Mouse (Mus musculus): Measurements from ENCODE around the gene Pdcl. TPM values are rescaled to one million over a fixed set of nuclear protein-coding genes. Genes with fewer than 3 reads are reported as not detected.

The Pdcl gene
- polyA plus RNA-seq (2016; fragmentation: Nextera tagmentation; extraction: Ambion mirVana): 51.3 and 51.6 TPM in 2 replicates

DNA sequence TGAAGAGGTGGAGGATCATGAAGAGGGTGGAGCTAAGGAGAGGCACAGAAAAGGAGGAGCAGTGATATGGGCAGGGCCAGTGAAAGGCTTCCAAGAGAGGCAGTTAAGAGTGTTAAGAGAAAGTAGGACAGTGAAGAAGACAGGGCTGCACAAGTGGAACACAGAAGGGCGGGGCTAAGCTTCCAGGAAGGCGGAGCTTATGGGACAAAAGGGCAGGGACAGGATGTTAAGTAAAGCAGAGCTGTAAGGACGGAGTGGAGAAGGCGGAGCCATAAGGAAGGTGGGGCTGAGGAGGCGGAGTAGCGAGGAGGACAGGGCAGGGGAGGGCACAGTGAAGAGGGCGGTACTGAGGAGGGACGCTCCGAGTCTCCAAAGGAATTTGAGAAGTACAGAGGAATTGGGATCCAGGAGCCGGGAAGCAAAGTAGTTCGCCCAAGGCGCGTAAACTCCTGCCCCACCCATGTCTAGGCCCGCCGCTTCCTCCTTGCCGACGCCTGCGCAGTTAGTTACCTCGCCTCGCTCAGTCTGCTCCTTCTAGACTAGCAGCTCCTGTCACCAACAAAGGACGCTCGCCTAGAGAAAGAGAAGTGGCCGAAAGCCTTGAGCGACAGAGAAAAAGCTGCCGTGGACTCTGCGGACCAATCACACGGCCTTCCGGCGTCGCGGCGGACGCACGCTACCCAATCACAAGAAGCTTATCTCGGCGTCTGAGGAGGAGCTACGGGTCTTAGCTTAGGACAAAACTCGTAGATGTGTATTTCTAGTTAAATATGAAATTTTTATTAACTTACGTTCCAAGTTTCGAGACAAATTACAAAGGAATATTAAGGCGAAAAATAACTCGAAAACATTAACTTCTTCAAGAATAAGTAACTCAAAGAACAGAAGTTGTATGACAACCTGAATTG lies at the start of gene Pdcl:
TSS of gene Pdcl (minus strand) at position 700 of the 908 bp plus-strand sequence.
- peak; percentile 91 for DNase-seq (ENCODE audit: low spot score)
- H3K36me3 ChIP-seq (replicated peaks): peaks cover 34% of the 10 kb centered on the region
- under 1% methylated on average over 42 of the region's 42 CpGs for WGBS
- H3K27me3 ChIP-seq (replicated peaks; ENCODE audit: low read depth, poor library complexity, severe bottlenecking): no peaks in the 10 kb centered on the region
- peak within 1 kb of the TSS; percentile 91 for H3K27ac ChIP-seq (replicated peaks)
- H3K4me3 ChIP-seq: peak within 1 kb of the TSS; percentile 74
- no peaks in the 10 kb centered on the region for H3K9me3 ChIP-seq
- peaks cover 9% of the 10 kb centered on the region for H3K4me1 ChIP-seq

DNA sequence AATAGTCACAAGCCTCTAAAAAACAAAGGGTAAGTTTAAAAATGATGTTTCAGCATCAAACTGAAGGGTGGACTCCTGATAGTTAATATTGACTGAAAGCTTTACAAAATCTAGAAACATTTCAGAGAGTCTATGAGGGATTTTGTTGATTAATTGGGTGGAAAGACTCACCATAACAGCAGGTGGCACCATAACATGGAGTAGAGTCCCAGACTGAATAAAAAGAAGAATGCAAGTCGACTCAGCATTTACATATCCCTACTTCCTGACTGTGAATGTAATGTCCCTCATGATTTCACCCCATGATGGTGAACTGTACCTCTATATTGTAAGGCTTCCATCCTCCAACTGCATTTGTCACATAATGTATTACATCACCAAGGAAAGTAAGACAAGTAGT lies 36.4 kb upstream of the Pdcl start:
- Histone ChIP-seq H3K4me3 (no peak overlapping the region), H3K36me3 (replicated peaks) (peaks cover 82% of the 10 kb centered on the region), H3K4me1 (no peaks in the 10 kb centered on the region), H3K9me3 (no peaks in the 10 kb centered on the region), H3K27ac (replicated peaks) (no peak overlapping the region), H3K27me3 (replicated peaks; ENCODE audit: low read depth, poor library complexity, severe bottlenecking) (no peaks in the 10 kb centered on the region)
- no peak for DNase-seq (ENCODE audit: low spot score)
- 82% methylated on average over 1 of the region's 1 CpGs for WGBS

DNA sequence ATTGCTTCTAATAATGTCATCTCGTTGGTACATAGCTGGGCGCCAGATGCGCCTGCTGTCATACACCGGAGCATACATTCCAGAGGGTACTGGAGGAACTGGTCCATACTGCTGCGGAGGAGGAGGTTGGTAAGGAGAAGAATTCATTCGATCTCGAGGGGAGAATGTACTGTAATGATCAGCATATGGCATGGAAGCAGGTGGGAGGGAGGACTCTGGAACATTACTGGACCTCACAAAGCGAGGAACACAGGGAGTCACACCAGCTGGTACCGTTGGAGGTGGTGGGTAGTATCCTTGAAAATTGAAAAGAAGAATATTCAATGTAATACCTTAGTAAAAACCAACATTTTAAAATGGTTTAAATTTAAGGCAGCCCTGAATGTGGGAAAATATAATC lies 23.8 kb upstream of the Pdcl start:
- Histone ChIP-seq H3K27me3 (replicated peaks; ENCODE audit: low read depth, poor library complexity, severe bottlenecking) (no peaks in the 10 kb centered on the region), H3K4me3 (no peak overlapping the region), H3K9me3 (no peaks in the 10 kb centered on the region), H3K4me1 (no peaks in the 10 kb centered on the region), H3K27ac (replicated peaks) (no peak overlapping the region), H3K36me3 (replicated peaks) (peaks cover 90% of the 10 kb centered on the region)
- no peak for DNase-seq (ENCODE audit: low spot score)
- 94% methylated on average over 9 of the region's 9 CpGs for WGBS

DNA sequence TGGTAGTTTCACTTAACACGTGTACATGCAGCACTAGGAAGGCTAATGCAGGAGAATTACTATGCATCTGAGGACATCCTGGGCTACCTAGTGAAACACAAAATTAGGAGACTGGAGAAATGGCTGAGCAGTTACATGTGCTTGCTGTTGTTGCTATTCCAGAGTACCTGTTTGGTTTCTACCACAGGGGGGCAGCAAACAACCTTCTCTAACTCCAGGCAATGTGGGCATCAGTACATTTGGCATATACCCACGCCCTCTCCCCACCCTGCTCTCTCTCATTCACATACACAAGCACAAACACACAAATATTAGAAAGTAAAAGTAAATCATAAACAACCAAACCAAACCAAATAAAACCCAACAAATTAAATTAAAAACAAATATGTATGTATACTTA lies 21.1 kb upstream of the Pdcl start:
- DNase-seq (ENCODE audit: low spot score): peak; percentile 54
- 79% methylated on average over 2 of the region's 2 CpGs for WGBS
- Histone ChIP-seq H3K9me3 (no peaks in the 10 kb centered on the region), H3K27ac (replicated peaks) (no peak overlapping the region), H3K4me3 (no peak overlapping the region), H3K36me3 (replicated peaks) (peaks cover 97% of the 10 kb centered on the region), H3K27me3 (replicated peaks; ENCODE audit: low read depth, poor library complexity, severe bottlenecking) (no peaks in the 10 kb centered on the region), H3K4me1 (no peaks in the 10 kb centered on the region)

DNA sequence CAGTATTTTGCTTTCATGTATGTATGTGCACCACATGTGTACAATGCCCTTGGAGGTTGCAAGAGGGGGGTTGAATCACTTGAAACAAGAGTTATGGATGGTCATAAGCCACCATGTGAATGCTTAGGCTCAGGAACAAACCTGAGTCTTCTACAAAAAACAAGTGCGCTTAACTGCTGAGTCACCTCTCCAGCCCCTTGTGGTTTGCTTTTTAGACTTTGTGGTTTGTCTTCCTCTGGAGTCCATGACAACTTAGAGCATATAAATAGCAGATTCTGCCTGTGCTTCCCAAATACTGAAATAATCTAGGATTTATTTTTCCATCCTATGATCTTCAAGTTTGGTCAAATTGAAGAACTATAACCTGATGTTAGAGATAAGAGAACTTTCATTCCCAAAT lies 16.9 kb upstream of the Pdcl start:
- Histone ChIP-seq H3K9me3 (no peaks in the 10 kb centered on the region), H3K36me3 (replicated peaks) (peaks cover 89% of the 10 kb centered on the region), H3K27me3 (replicated peaks; ENCODE audit: low read depth, poor library complexity, severe bottlenecking) (no peaks in the 10 kb centered on the region), H3K4me1 (no peaks in the 10 kb centered on the region), H3K4me3 (no peak overlapping the region), H3K27ac (replicated peaks) (no peak overlapping the region)
- 97% methylated on average over 1 of the region's 1 CpGs for WGBS
- no peak for DNase-seq (ENCODE audit: low spot score)

DNA sequence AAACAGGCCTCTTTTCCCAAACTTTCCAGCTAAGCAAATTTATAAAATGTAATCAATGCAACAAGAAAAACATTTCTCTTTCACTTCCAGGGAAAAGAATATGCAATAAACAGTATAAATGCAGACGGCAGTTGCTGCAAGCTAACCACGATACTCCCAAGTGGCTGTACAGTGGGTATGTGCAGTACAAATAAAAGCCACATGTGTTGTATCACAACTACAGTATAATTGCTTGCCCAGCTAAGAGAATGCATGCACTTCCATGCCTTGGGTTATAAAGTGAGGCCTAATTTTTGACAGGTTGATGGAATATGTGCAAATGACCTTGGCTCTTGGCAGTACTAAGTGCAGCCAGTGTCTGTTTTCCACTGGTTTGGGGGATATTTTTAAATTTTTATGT lies 11.5 kb upstream of the Pdcl start:
- Histone ChIP-seq H3K27me3 (replicated peaks; ENCODE audit: low read depth, poor library complexity, severe bottlenecking) (no peaks in the 10 kb centered on the region), H3K4me1 (no peaks in the 10 kb centered on the region), H3K4me3 (no peak overlapping the region), H3K9me3 (no peaks in the 10 kb centered on the region), H3K36me3 (replicated peaks) (peaks cover 42% of the 10 kb centered on the region), H3K27ac (replicated peaks) (no peak overlapping the region)
- 89% methylated on average over 2 of the region's 2 CpGs for WGBS
- no peak for DNase-seq (ENCODE audit: low spot score)

DNA sequence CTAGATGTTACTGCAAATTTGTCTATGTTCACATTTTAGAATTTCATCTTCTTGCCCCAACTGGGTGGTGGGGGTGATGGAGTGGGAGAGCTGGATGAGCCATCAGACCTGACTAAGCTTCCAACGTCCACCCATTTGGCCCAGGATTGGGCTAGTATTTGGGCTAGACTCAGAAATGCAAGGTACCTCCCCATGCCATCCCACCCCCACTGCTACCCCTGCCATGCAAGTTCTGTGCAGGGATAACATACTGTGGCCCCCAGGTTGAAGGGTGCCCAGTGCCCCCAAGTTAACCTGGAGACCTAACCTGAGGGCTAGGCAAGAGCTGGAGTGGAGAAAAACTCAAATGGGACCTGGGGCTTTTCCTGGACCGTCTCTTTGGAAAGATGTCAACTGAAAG lies 776 bp upstream of the Pdcl start:
- DNase-seq (ENCODE audit: low spot score): no peak
- Histone ChIP-seq H3K4me1 (peaks cover 9% of the 10 kb centered on the region), H3K27me3 (replicated peaks; ENCODE audit: low read depth, poor library complexity, severe bottlenecking) (no peaks in the 10 kb centered on the region), H3K36me3 (replicated peaks) (peaks cover 24% of the 10 kb centered on the region), H3K27ac (replicated peaks) (no peak overlapping the region), H3K9me3 (no peaks in the 10 kb centered on the region), H3K4me3 (peak overlapping the region; percentile 74)
- 93% methylated on average over 2 of the region's 2 CpGs for WGBS

DNA sequence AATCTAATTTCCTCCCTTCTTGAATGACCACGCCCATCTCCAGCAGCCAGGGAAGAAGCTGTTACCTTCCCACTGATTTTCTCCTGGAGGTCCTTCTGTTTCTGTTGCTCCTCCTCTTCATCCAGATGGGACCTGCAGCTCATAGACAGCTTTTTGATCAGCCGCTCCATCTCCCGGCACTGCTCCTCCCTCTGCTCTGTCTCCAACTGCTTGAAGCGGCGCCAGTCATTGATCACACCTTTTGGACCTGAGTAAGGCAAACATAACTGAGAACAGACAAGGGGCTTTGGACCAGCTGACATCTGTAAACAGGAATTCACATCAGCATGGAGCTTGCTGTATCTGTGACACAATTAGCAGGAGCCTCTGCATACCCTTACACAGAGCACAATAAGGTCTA lies 3.6 kb downstream of the Pdcl start:
- no peaks in the 10 kb centered on the region for H3K27me3 ChIP-seq (replicated peaks; ENCODE audit: low read depth, poor library complexity, severe bottlenecking)
- peaks cover 67% of the 10 kb centered on the region for H3K36me3 ChIP-seq (replicated peaks)
- DNase-seq (ENCODE audit: low spot score): no peak
- no peak overlapping the region for H3K27ac ChIP-seq (replicated peaks)
- H3K4me1 ChIP-seq: peaks cover 9% of the 10 kb centered on the region
- WGBS: 96% methylated on average over 5 of the region's 5 CpGs
- H3K4me3 ChIP-seq: no peak overlapping the region
- H3K9me3 ChIP-seq: no peaks in the 10 kb centered on the region

DNA sequence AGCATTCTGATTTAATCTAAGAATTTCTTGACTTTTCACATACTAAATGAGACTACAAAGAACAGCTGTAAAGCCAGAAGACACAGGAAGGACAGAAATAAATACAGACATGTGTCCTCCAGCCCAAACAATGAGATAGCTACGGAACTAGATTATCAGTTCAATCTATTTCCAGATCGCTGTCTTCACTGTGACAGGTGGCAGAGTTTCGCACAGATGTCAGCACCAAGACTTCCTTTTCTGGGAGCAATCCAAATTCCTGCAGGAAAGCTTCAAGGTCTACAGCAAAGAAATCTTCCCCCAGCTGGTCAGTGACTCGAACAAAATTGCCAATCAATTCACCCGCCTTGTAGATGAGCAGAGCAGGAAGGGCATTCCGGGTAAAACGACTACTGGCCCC lies 7.5 kb downstream of the Pdcl start:
- Histone ChIP-seq H3K27me3 (replicated peaks; ENCODE audit: low read depth, poor library complexity, severe bottlenecking) (no peaks in the 10 kb centered on the region), H3K27ac (replicated peaks) (no peak overlapping the region), H3K9me3 (no peaks in the 10 kb centered on the region), H3K4me1 (no peaks in the 10 kb centered on the region), H3K4me3 (no peak overlapping the region), H3K36me3 (replicated peaks) (peaks cover 80% of the 10 kb centered on the region)
- 92% methylated on average over 7 of the region's 7 CpGs for WGBS
- no peak for DNase-seq (ENCODE audit: low spot score)

DNA sequence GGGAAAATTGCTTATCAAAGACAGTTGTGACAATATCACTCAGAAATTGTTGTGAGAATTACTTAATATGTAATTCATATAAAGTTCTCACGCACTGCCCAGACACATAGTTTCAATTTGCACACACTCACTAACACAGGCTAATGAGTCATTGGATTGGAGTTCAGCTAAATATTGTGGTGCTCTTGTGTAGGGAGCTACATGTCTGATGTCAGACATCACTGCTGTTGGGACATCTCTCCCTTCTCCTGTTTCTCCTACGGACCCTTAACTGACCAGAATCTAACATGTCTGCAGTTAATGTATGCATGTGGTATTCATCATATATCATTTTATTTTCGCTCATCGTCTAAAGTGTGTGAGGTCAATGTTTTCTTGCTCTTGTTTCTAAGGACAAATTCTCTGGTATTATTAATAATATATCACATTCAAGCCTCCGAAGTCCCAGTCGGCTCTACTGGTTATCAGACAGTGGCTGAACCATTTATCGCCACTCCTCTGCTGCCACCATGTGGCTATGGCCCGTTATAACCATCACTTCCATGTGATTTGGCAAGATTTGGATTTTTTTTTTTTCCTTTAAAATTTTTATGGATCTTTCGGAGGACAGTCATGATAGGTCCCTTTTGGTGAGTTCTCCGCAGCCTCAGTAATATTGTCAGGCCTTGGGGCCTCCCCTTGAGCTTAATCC lies 20.5 kb downstream of the Pdcl start:
- H3K9me3 ChIP-seq: no peaks in the 10 kb centered on the region
- no peaks in the 10 kb centered on the region for H3K36me3 ChIP-seq (replicated peaks)
- peak; percentile 38 for DNase-seq (ENCODE audit: low spot score)
- WGBS: 67% methylated on average over 10 of the region's 10 CpGs
- no peaks in the 10 kb centered on the region for H3K4me1 ChIP-seq
- no peak overlapping the region for H3K4me3 ChIP-seq
- H3K27ac ChIP-seq (replicated peaks): no peak overlapping the region
- no peaks in the 10 kb centered on the region for H3K27me3 ChIP-seq (replicated peaks; ENCODE audit: low read depth, poor library complexity, severe bottlenecking)

DNA sequence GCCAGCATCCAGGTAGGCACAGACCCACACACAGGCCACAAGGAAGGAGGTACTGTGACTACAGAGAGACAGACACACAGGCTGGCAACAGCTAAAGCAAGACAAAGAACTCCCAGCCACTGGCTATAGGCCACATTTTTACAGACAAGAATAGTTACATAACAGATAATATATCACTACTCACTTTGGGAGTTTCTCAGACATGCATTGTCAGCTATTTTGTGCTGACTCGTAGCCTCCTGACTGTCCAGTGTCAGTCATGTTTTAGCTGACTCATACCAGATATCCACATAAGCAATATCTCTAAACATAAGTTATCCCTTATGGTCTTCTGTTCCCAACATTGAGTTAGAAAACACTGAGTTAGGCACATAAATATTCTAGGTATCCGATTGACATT lies 25.8 kb downstream of the Pdcl start:
- 84% methylated on average over 2 of the region's 2 CpGs for WGBS

DNA sequence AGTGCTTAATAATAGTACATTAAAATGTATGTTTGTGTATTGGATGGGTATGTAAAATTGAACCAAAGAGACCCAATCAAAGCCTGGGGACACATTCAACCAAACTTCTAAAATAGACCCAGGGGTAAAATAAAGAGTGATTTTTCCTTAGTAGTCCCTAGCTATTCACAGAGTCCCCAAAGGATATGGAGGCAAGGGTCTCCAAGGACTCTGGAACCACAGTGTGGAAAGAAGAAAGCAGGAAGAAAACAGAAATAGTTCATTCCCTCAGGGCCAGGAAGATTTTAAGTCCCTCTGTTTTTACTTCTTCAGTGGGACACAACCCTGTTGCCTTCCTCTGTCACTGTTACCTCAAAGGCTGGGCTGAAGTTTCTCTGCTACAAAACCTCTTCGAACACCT lies 32.9 kb downstream of the Pdcl start, which contains the start of gene Olfr368:
TSS of gene Olfr368 (plus strand) at position 301 of the 400 bp plus-strand sequence.
- Histone ChIP-seq H3K36me3 (replicated peaks) (no peaks in the 10 kb centered on the region), H3K4me1 (no peaks in the 10 kb centered on the region)
- WGBS: 81% methylated on average over 1 of the region's 1 CpGs

More for the DNA sequence above, 25.8 kb downstream of the Pdcl start:
- no peak for DNase-seq (ENCODE audit: low spot score)
- Histone ChIP-seq H3K4me3 (no peak overlapping the region), H3K4me1 (no peaks in the 10 kb centered on the region), H3K9me3 (no peaks in the 10 kb centered on the region), H3K27me3 (replicated peaks; ENCODE audit: low read depth, poor library complexity, severe bottlenecking) (no peaks in the 10 kb centered on the region), H3K36me3 (replicated peaks) (no peaks in the 10 kb centered on the region), H3K27ac (replicated peaks) (no peak overlapping the region)

More for the DNA sequence above, 32.9 kb downstream of the Pdcl start, which contains the start of gene Olfr368:
- DNase-seq (ENCODE audit: low spot score): no peak
- Histone ChIP-seq H3K27me3 (replicated peaks; ENCODE audit: low read depth, poor library complexity, severe bottlenecking) (no peaks in the 10 kb centered on the region), H3K27ac (replicated peaks) (no peak within 1 kb of the TSS), H3K9me3 (no peaks in the 10 kb centered on the region), H3K4me3 (no peak within 1 kb of the TSS)

Measured in embryonic facial prominence, embryonic 10.5 days (tissue).